Mouse (Mus musculus) c-Kit-positive CD71-positive TER-119-negative erythroid progenitor cells, embryonic 14.5 days (primary cell): ENCODE results near the gene D5Ertd577e.
"Not testable (repeated sequence)": the region's sequence is repeated elsewhere in the genome, so short reads cannot be mapped to it uniquely, and the experiment has no call there.

Experiments used
- DNase-seq: peaks from one replicate; pipeline ENCODE4 v3.0.0-alpha.2; 2013; ENCODE audit warnings: low read depth

The D5Ertd577e gene

GRCm38 (mm10) chr5:95456506-95456905 is at the start of gene D5Ertd577e:
D5Ertd577e (plus strand) TSS chr5:95456806.
- not testable (repeated sequence) for DNase-seq

DNA sequence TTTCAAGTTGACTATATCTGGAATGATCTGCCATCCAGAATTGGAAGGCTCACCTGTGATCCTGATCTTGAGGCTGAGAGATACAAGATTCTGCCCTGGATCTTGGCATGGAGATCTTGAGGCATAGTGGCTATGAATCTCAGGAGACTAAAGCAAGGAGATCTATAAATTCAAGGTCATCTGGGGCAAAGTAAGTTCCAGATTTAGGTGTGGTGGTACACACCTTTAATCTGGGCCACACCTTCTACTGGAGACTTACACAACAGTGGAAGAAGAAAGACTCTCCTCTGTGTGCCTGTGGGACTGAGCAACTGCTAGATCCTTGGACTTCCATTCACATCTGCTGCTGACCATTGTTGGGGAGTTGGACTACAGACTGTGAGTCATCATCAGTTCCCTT is 53.9 kb downstream of the D5Ertd577e start, which contains the start of gene Gm3286:
Gene Gm3286, plus strand, starts transcription at position 301 of the 400 bp plus-strand sequence.
- not testable (repeated sequence) for DNase-seq
